Mouse (Mus musculus): ENCODE results near the gene Lrg1. TPM values are rescaled to one million over a fixed set of nuclear protein-coding genes. Genes with fewer than 3 reads are reported as not detected.

Gene Lrg1
- total and polyA plus RNA-seq, 3 experiments = not detected

DNA sequence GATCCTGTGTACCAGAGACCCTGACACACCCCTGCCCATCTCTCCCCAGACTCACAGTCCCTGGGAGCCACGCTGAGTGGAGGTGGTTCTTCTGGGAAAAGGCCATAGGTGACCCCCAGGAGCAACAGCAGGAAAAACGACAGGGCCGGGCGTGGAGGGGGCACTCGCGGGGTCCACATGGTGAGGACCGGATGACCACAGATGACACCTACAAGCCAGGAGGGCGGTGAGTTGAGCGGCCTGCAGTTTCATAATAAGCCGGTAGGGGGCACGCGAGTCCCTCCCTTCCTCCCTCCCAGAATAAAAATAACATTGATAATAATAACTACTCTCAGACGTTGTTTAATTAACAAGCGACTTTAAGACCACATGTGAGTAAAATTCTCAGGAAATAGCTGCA is 10.9 kb upstream of the Lrg1 start:
- H3K4me1 ChIP-seq (ENCODE audit: control insufficient read depth in 1 of 2, insufficient read depth in 2 of 2) = peaks cover 3 to 43% of the 10 kb centered on the region in 2 experiments; a peak in 3 of 4 replicates
- H3K79me2 ChIP-seq (replicated peaks; ENCODE audit: control insufficient read depth, extremely low read depth, insufficient read depth, poor library complexity, severe bottlenecking) = no peaks in the 10 kb centered on the region
- peaks cover 29% of the 10 kb centered on the region for H3K27me3 ChIP-seq (replicated peaks)
- dilution Hi-C loops (cut with MboI; ENCODE audit: extremely low pct_ligation_motif_present, extremely low pct_unique_long_range_greater_than_20kb, low sequenced_read_pairs) = no loop called here
- DNase-seq (ENCODE audit: extremely low read depth) = peak; percentile 63
- TF ChIP-seq MYC (IDR thresholded peaks at IDR 0.05; ENCODE audit: low read depth, low read length) (no peak; the same call in 1 of the 2 replicates), JUND (conservative IDR thresholded peaks at IDR 0.05; ENCODE audit: low read depth, low read length) (no peak), RCOR1 (conservative IDR thresholded peaks at IDR 0.05; ENCODE audit: low read depth, low read length) (no peak), MAZ (IDR thresholded peaks at IDR 0.05; ENCODE audit: low read depth, low read length) (no peak), TCF12 (IDR thresholded peaks at IDR 0.05; ENCODE audit: low read depth, low read length) (no peak), ELF1 (IDR thresholded peaks at IDR 0.05; ENCODE audit: low read depth, low read length) (no peak), JUN (IDR thresholded peaks at IDR 0.05; ENCODE audit: insufficient read depth, low read depth, low read length) (no peak), UBTF (IDR thresholded peaks at IDR 0.05; ENCODE audit: low read depth, low read length) (no peak), MXI1 (IDR thresholded peaks at IDR 0.05; ENCODE audit: low read depth, low read length) (no peak), POLR2AphosphoS2 (IDR thresholded peaks at IDR 0.05; ENCODE audit: low read depth, low read length) (no peak), MAX (IDR thresholded peaks at IDR 0.05; ENCODE audit: low read length) (peak; percentile 35; the same call in 1 of the 2 replicates), SMC3 (IDR thresholded peaks at IDR 0.05; ENCODE audit: low read depth, low read length) (peak; percentile 66), POLR2A (IDR thresholded peaks at IDR 0.05; ENCODE audit: low read depth, low read length) (no peak), CTCF (conservative IDR thresholded peaks at IDR 0.05 in 1 of 2, IDR thresholded peaks at IDR 0.05 in 1 of 2; ENCODE audit: low read depth in 2 of 2, low read length in 2 of 2) (peak; percentile 78 to 86), RAD21 (IDR thresholded peaks at IDR 0.05; ENCODE audit: low read depth, low read length) (peak; percentile 80)
- in situ Hi-C loops (cut with MboI; ENCODE audit: low pct_ligation_motif_present, low pct_unique_long_range_greater_than_20kb, low sequenced_read_pairs) = loop anchor here (5.0 kb wide), 1 partner anchor 130 kb away; no protein-coding TSS in a partner anchor
- peaks cover 0 to 22% of the 10 kb centered on the region in 2 experiments for H3K36me3 ChIP-seq (replicated peaks in 1 of 2; ENCODE audit: control insufficient read depth in 1 of 2, insufficient read depth in 1 of 2, low read length in 1 of 2)
- H3K9ac ChIP-seq (ENCODE audit: insufficient read depth, low read depth) = no peak overlapping the region
- peaks cover 3% of the 10 kb centered on the region for H3K9me3 ChIP-seq (replicated peaks; ENCODE audit: low read length)
- H3K4me3 ChIP-seq (replicated peaks in 1 of 3; ENCODE audit: low read depth in 2 of 3, low read length in 2 of 3, poor library complexity in 1 of 3) = peak overlapping the region in 1 of 3 experiments; percentile 40
- peak overlapping the region; percentile 69; the same call in 1 of the 2 replicates for H3K4me2 ChIP-seq (ENCODE audit: insufficient read depth, low read depth, poor library complexity, severe bottlenecking)
- H3K27ac ChIP-seq (ENCODE audit: insufficient read depth, low read depth) = no peak overlapping the region

DNA sequence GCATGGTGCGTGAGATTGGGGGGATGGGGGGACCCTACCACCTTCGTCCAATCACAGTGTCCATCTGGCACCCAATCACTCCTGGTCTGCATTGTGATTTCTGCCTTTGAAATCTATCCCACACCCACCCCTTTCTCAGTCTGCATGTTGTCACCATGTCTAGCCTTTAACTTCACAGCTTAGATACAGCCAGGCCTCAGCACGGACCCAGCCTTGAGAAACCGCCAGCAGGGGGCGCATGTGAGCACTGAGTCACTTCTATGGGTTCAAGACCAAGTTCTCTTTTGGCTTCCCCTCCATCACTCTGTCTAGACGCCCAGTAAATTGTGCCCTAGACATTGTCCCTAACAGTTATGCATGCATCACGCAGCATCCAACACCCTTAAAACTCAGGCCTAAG is 10.0 kb upstream of the Lrg1 start:
- dilution Hi-C loops (cut with MboI; ENCODE audit: extremely low pct_ligation_motif_present, extremely low pct_unique_long_range_greater_than_20kb, low sequenced_read_pairs) = no loop called here
- peaks cover 0 to 25% of the 10 kb centered on the region in 2 experiments for H3K36me3 ChIP-seq (replicated peaks in 1 of 2; ENCODE audit: control insufficient read depth in 1 of 2, insufficient read depth in 1 of 2, low read length in 1 of 2)
- H3K4me3 ChIP-seq (replicated peaks in 1 of 3; ENCODE audit: low read depth in 2 of 3, low read length in 2 of 3, poor library complexity in 1 of 3) = no peak overlapping the region
- TF ChIP-seq GABPA (IDR thresholded peaks at IDR 0.05; ENCODE audit: insufficient replicate concordance, low read depth, low read length) (no peak), MAX (IDR thresholded peaks at IDR 0.05; ENCODE audit: low read length) (no peak), BHLHE40 (IDR thresholded peaks at IDR 0.05; ENCODE audit: low read depth, low read length) (no peak), MAZ (IDR thresholded peaks at IDR 0.05; ENCODE audit: low read depth, low read length) (no peak), UBTF (IDR thresholded peaks at IDR 0.05; ENCODE audit: low read depth, low read length) (no peak), POLR2AphosphoS2 (IDR thresholded peaks at IDR 0.05; ENCODE audit: low read depth, low read length) (no peak), JUN (IDR thresholded peaks at IDR 0.05; ENCODE audit: insufficient read depth, low read depth, low read length) (no peak), CTCF (conservative IDR thresholded peaks at IDR 0.05 in 1 of 2, IDR thresholded peaks at IDR 0.05 in 1 of 2; ENCODE audit: low read depth in 2 of 2, low read length in 2 of 2) (peak; percentile 45 to 74; a peak in 3 of 4 replicates), CHD1 (IDR thresholded peaks at IDR 0.05; ENCODE audit: low read depth, low read length) (no peak), EP300 (IDR thresholded peaks at IDR 0.05; ENCODE audit: low read length) (no peak), RAD21 (IDR thresholded peaks at IDR 0.05; ENCODE audit: low read depth, low read length) (peak; percentile 9), MEF2A (IDR thresholded peaks at IDR 0.05; ENCODE audit: borderline replicate concordance, low read depth, low read length) (no peak), SMC3 (IDR thresholded peaks at IDR 0.05; ENCODE audit: low read depth, low read length) (peak; percentile 63)
- H3K4me1 ChIP-seq (ENCODE audit: control insufficient read depth in 1 of 2, insufficient read depth in 2 of 2) = peaks cover 3 to 34% of the 10 kb centered on the region in 2 experiments; a peak in 3 of 4 replicates
- no peaks in the 10 kb centered on the region for H3K79me2 ChIP-seq (replicated peaks; ENCODE audit: control insufficient read depth, extremely low read depth, insufficient read depth, poor library complexity, severe bottlenecking)
- H3K4me2 ChIP-seq (ENCODE audit: insufficient read depth, low read depth, poor library complexity, severe bottlenecking) = no peak overlapping the region
- H3K9ac ChIP-seq (ENCODE audit: insufficient read depth, low read depth) = no peak overlapping the region
- H3K9me3 ChIP-seq (replicated peaks; ENCODE audit: low read length) = peaks cover 3% of the 10 kb centered on the region
- peaks cover 20% of the 10 kb centered on the region for H3K27me3 ChIP-seq (replicated peaks)
- peak; percentile 72 for DNase-seq (ENCODE audit: extremely low read depth)
- in situ Hi-C loops (cut with MboI; ENCODE audit: low pct_ligation_motif_present, low pct_unique_long_range_greater_than_20kb, low sequenced_read_pairs) = loop anchor here (5.0 kb wide), 1 partner anchor 130 kb away; no protein-coding TSS in a partner anchor
- H3K27ac ChIP-seq (ENCODE audit: insufficient read depth, low read depth) = no peak overlapping the region

Data from CH12.LX (cell line).